In genomic region chr15:84500214-84500613, GRCm38 (mm10) we compare ENCODE assay signal across 24 mouse cellular contexts.
"Had no signal": no experiment of that assay in that cellular context is flagged by ENCODE, and none has a peak within 500 bp of the region (broad histone marks: within the 10 kb centered on the region; RNA-seq: fewer than 3 reads in every experiment).

No protein-coding gene starts in this region.

- H3K4me3 ChIP-seq: heart, adult 2 months; heart, embryonic 13.5 days; heart, embryonic 15.5 days; hindbrain, embryonic 13.5 days; hindbrain, embryonic 15.5 days; kidney, embryonic 15.5 days; limb, embryonic 12.5 days had no signal

- H3K27ac ChIP-seq: heart, adult 2 months; heart, embryonic 13.5 days; heart, embryonic 15.5 days; hindbrain, embryonic 13.5 days; hindbrain, embryonic 15.5 days; hindbrain, postnatal 0 days; kidney, embryonic 15.5 days; kidney, postnatal 0 days; limb, embryonic 12.5 days had no signal

- H3K4me2 ChIP-seq: heart, embryonic 11.5 days; heart, embryonic 13.5 days; heart, embryonic 15.5 days; hindbrain, embryonic 13.5 days; hindbrain, embryonic 15.5 days; kidney, embryonic 15.5 days; limb, embryonic 12.5 days had no signal

- H3K36me3 ChIP-seq: heart, embryonic 13.5 days; heart, embryonic 15.5 days; hindbrain, embryonic 13.5 days; hindbrain, embryonic 15.5 days; kidney, embryonic 15.5 days; limb, embryonic 12.5 days had no signal

- H3K9me3 ChIP-seq: heart, embryonic 13.5 days; heart, embryonic 15.5 days; hindbrain, embryonic 13.5 days; hindbrain, embryonic 15.5 days; kidney, embryonic 15.5 days; limb, embryonic 12.5 days had no signal

- H3K27me3 ChIP-seq: heart, embryonic 13.5 days; heart, embryonic 15.5 days; hindbrain, embryonic 13.5 days; hindbrain, embryonic 15.5 days had no signal

- ATAC-seq: hindbrain, postnatal 0 days; intestine, embryonic 16.5 days had no signal

- DNase-seq: gastrocnemius, postnatal 14 days; gastrocnemius, postnatal 36 days; heart, adult 11 months; heart, adult 2 months; heart, postnatal 14 days; heart, postnatal 36 days; kidney, adult 11 months; kidney, adult 2 months; kidney, adult 9 months; kidney, postnatal 14 days; kidney, postnatal 36 days; layer of hippocampus, adult 9-11 months; layer of hippocampus, postnatal 36 days; left cerebral cortex, postnatal 4 days had no signal

- H3K9ac ChIP-seq: heart, embryonic 13.5 days; heart, embryonic 15.5 days; hindbrain, embryonic 13.5 days; hindbrain, embryonic 15.5 days; kidney, embryonic 15.5 days; limb, embryonic 12.5 days had no signal
